Mouse (Mus musculus) liver, embryonic 14.5 days (tissue): Measurements from ENCODE around the gene Fmnl2.

Source experiments
- CTCF ChIP-seq: IDR thresholded peaks from 2 replicates; pipeline ENCODE4 v1.5.1; 2016; ENCODE audit warnings: antibody characterized with exemption, low read depth, control low read depth
- EP300 ChIP-seq: IDR thresholded peaks from 2 replicates; pipeline ENCODE4 v1.6.1; 2016; ENCODE audit warnings: antibody characterized with exemption, low read depth

DNA sequence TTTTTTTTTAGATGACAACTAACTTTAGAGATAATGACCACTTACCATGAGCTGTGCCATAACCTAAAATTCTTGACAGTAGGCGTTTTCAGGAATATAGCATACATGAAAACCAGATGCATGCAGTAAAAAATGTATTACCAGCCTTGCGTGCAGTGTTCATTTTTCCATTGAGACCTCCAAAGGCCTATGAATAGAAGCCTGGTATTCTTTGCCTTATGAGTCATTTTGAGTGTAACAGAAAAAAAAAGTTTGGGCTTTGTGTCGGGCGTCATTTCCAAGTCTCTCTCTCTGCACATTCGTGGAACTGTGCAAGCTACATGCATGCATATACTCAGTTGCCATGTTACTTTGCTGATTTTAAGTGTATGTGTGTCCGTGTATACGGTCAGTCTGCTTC, 123.5 kb downstream of the Fmnl2 start:
- TF ChIP-seq CTCF = no peak
- no peak for TF ChIP-seq EP300
